Mouse (Mus musculus): ENCODE data around the gene Map4k1.

DNA sequence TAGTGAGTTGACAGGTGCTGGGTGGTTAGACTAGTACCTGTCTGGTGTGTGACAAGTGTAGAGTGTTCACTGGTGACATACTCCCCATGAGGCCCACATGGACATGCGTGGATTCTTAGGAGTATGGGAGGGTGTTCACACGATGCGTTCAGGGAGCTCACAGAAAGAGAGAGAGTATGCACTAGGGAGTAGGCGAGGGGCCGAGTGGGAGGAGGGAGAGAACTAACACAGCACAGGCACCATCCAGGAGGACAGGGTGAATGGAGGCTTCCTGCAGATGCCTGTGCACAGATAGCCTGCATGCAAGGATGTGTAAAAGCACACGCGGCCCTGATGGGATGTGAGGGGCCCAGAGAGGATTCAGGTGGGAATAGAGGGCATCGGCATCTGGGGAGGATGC is 40.6 kb downstream of the Map4k1 start:
- TF ChIP-seq CTCF (IDR thresholded peaks at IDR 0.05; ENCODE audit: borderline replicate concordance, insufficient read depth, low read depth, low read length) (no peak), POLR2A (IDR thresholded peaks at IDR 0.05; ENCODE audit: borderline replicate concordance, insufficient read depth, low read length) (no peak)

All from cerebellum, adult 2 months (tissue).